Mouse (Mus musculus) myocyte (in vitro differentiated cells): ENCODE results near the gene Nhs. TPM values are rescaled to one million over a fixed set of nuclear protein-coding genes. Genes with fewer than 3 reads are reported as not detected.

Experiments
- H3K27me3 ChIP-seq: one replicate; pipeline ENCODE4 v1.6.1; 2011; ENCODE audit not compliant: control insufficient read depth, insufficient read depth, insufficient read length
- H3K36me3 ChIP-seq: one replicate; pipeline ENCODE4 v1.6.1; 2011; ENCODE audit not compliant: control insufficient read depth, insufficient read depth
- H3K4me2 ChIP-seq: one replicate; pipeline ENCODE4 v1.6.1; 2011; ENCODE audit warnings: low read depth, control low read depth
- H3K4me3 ChIP-seq: one replicate; pipeline ENCODE4 v1.5.1; 2011; ENCODE audit warnings: mild to moderate bottlenecking, control low read depth, moderate library complexity
- H3K79me2 ChIP-seq: one replicate; pipeline ENCODE4 v1.6.1; 2011; ENCODE audit not compliant: control insufficient read depth, insufficient read depth
- H3ac ChIP-seq: one replicate; pipeline ENCODE4 v1.6.1; 2011; ENCODE audit not compliant: control insufficient read depth, insufficient read length
- CEBPB ChIP-seq: IDR thresholded peaks from 2 replicates; pipeline ENCODE4 v1.6.1; 2011; ENCODE audit warnings: mild to moderate bottlenecking, moderate library complexity; ENCODE audit not compliant: poor library complexity, insufficient read depth, severe bottlenecking
- E2F4 ChIP-seq: IDR thresholded peaks from one replicate; pipeline ENCODE4 v1.6.1; 2011; ENCODE audit warnings: mild to moderate bottlenecking, control low read depth, moderate library complexity; ENCODE audit not compliant: insufficient read depth
- MAX ChIP-seq: IDR thresholded peaks from one replicate; pipeline ENCODE4 v1.6.1; 2011; ENCODE audit warnings: low read depth, mild to moderate bottlenecking, control low read depth
- MYOD1 ChIP-seq, 3 experiments: IDR thresholded peaks; one replicate each; pipeline ENCODE4 v1.6.1; 2011; ENCODE audit warnings: control low read depth in 2 of 3, low read depth in 2 of 3, mild to moderate bottlenecking in 2 of 3, moderate library complexity in 1 of 3; ENCODE audit not compliant: insufficient read length in 2 of 3, control insufficient read depth in 1 of 3
- MYOG ChIP-seq, 3 experiments: IDR thresholded peaks; one replicate each; pipeline ENCODE4 v1.6.1; 2011; ENCODE audit warnings: control low read depth in 2 of 3, low read depth in 2 of 3, mild to moderate bottlenecking in 2 of 3; ENCODE audit not compliant: insufficient read length in 2 of 3, control insufficient read depth in 1 of 3, insufficient read depth in 1 of 3
- POLR2A ChIP-seq: IDR thresholded peaks from one replicate; pipeline ENCODE4 v1.6.1; 2011; ENCODE audit warnings: low read depth, mild to moderate bottlenecking, control low read depth, moderate library complexity; ENCODE audit not compliant: insufficient read length
- POLR2AphosphoS2 ChIP-seq: IDR thresholded peaks from one replicate; pipeline ENCODE4 v1.6.1; 2011; ENCODE audit warnings: low read depth, control low read depth; ENCODE audit not compliant: insufficient read length
- REST ChIP-seq: IDR thresholded peaks from one replicate; pipeline ENCODE4 v1.6.1; 2011; ENCODE audit warnings: mild to moderate bottlenecking, control low read depth, moderate library complexity; ENCODE audit not compliant: insufficient read depth, insufficient read length
- SRF ChIP-seq: IDR thresholded peaks from one replicate; pipeline ENCODE4 v1.6.1; 2011; ENCODE audit warnings: low read depth; ENCODE audit not compliant: control insufficient read depth, insufficient read length
- TCF12 ChIP-seq: IDR thresholded peaks from one replicate; pipeline ENCODE4 v1.6.1; 2011; ENCODE audit warnings: mild to moderate bottlenecking, control low read depth; ENCODE audit not compliant: poor library complexity, insufficient read depth, severe bottlenecking
- TCF3 ChIP-seq: IDR thresholded peaks from one replicate; pipeline ENCODE4 v1.6.1; 2011; ENCODE audit warnings: low read depth, control low read depth; ENCODE audit not compliant: insufficient read length
- USF1 ChIP-seq: IDR thresholded peaks from one replicate; pipeline ENCODE4 v1.6.1; 2011; ENCODE audit warnings: low read depth, mild to moderate bottlenecking, control low read depth, moderate library complexity
- polyA plus RNA-seq: library from polyadenylated mRNA; unstranded; fragments of >200 nt; fragmentation: generic; extraction: Trizol; gene quantifications from one replicate; pipeline ENCODE4 v1.2.1, GENCODE M21; 2012; ENCODE audit warnings: missing spikeins

Nhs gene
- polyA plus RNA-seq, 1 experiment, result 0.19 TPM

DNA sequence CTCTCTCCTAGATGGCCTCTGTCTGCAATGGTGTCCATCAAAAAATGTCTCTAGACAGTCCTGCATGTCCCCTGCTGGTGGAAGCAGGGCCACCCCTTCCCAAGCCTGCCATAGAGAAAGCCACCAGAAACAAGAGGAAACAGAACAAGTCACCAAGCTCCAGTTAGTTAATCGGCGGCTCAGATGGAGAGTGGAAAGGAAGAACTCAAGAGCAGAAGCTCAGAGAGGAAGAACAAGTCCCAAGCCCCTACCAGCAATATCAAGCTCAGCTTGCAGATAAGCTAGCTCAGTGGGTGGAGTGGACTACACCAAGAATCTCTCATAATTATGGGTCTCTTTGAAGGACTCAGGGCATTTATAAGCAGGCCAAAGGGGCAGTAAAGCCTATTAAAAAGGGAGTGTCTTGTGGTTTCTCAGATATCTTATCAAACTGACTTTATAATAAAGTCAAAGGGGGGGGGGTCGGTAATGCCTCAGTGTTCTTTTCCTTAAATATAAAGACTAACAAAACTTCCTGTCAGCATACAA, 139.4 kb downstream of the Nhs start:
- no peak overlapping the region for H3ac ChIP-seq
- no peaks in the 10 kb centered on the region for H3K36me3 ChIP-seq
- no peak overlapping the region for H3K4me3 ChIP-seq
- no peaks in the 10 kb centered on the region for H3K79me2 ChIP-seq
- no peak overlapping the region for H3K4me2 ChIP-seq
- TF ChIP-seq TCF3, result no peak
- no peak for TF ChIP-seq CEBPB
- no peak for TF ChIP-seq USF1
- no peak for TF ChIP-seq POLR2A
- no peak for TF ChIP-seq MYOG (IDR thresholded peaks at IDR 0.05; ENCODE audit: control insufficient read depth in 1 of 3, insufficient read depth in 1 of 3, insufficient read length in 2 of 3, low read depth in 2 of 3)
- TF ChIP-seq POLR2AphosphoS2, result no peak
- no peak for TF ChIP-seq SRF
- TF ChIP-seq MYOD1 (IDR thresholded peaks at IDR 0.05; ENCODE audit: control insufficient read depth in 1 of 3, insufficient read length in 2 of 3, low read depth in 2 of 3), result no peak
- TF ChIP-seq E2F4, result no peak
- TF ChIP-seq TCF12, result no peak
- no peak for TF ChIP-seq MAX
- H3K27me3 ChIP-seq, result no peaks in the 10 kb centered on the region

DNA sequence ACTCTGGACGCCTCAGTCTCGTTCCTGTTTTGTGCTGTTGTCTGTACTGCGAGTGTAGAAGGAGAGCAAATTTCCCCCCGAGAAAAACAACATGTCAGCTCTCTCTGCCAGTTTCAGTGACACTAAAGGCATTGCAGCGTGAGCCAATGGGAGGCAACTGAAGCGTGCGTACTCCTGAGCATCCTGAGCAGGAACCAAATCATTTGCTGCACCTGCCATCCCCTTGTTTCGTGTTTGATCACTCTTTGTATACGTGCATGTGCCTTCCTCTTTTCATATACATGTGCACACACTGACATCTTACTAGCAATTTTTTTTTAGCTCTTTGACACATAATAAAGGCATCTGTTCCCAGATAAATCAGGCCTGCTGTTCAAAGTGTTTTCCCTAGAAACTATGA, 142.1 kb downstream of the Nhs start:
- H3K4me3 ChIP-seq, result no peak overlapping the region
- H3ac ChIP-seq, result no peak overlapping the region
- no peaks in the 10 kb centered on the region for H3K36me3 ChIP-seq
- no peaks in the 10 kb centered on the region for H3K79me2 ChIP-seq
- no peak overlapping the region for H3K4me2 ChIP-seq
- TF ChIP-seq POLR2A, result no peak
- TF ChIP-seq REST, result no peak
- no peak for TF ChIP-seq E2F4
- no peaks in the 10 kb centered on the region for H3K27me3 ChIP-seq

DNA sequence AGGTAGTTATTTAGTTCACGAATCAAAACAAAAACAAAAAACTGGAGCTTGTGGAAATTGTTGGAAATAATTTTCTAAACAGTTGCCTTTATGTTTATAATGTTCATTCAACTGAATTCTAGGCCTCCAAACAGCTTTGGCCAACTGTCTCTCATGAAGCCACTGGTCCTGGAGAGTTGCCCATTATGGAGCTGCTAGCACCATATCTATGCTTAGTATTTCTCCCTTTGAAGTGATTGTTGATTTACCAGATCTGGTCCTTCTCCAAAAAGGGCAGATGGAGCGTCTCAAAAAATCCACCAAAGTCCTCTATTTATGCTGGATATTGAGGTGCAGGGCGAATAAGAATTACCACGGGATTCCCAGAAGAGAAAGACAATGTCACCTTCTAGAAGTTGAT, 147.0 kb downstream of the Nhs start:
- H3K79me2 ChIP-seq, result no peaks in the 10 kb centered on the region
- no peak overlapping the region for H3K4me3 ChIP-seq
- H3K36me3 ChIP-seq, result no peaks in the 10 kb centered on the region
- no peak overlapping the region for H3ac ChIP-seq
- H3K27me3 ChIP-seq, result no peaks in the 10 kb centered on the region
- TF ChIP-seq POLR2AphosphoS2 (no peak), MYOG (IDR thresholded peaks at IDR 0.05; ENCODE audit: control insufficient read depth in 1 of 3, insufficient read depth in 1 of 3, insufficient read length in 2 of 3, low read depth in 2 of 3) (no peak), USF1 (no peak), MYOD1 (IDR thresholded peaks at IDR 0.05; ENCODE audit: control insufficient read depth in 1 of 3, insufficient read length in 2 of 3, low read depth in 2 of 3) (no peak), SRF (no peak), CEBPB (no peak), E2F4 (no peak), MAX (no peak), POLR2A (no peak), REST (no peak), TCF3 (no peak), TCF12 (no peak)
- no peak overlapping the region for H3K4me2 ChIP-seq

DNA sequence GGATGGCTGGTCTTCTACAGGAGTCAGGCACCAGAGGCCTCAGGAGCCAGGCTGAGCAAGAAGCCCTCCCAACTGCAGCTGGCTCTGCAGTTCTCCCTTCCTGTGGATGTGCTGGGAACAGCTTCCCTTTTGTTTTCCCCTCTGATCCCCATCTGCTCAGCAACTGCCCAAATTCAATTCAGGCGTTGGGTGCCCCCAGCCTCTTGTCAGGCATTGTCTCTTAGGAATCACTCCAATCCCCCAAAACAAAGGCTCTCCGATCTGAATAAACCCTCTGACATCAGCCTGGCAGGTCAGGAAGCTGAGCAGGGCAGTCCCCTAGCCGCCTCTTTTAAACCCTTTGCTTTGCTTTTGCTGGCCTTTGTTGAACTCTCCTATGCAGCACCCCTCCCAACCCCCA, 149.7 kb downstream of the Nhs start:
- H3K36me3 ChIP-seq, result no peaks in the 10 kb centered on the region
- H3K27me3 ChIP-seq, result no peaks in the 10 kb centered on the region
- H3K4me3 ChIP-seq, result no peak overlapping the region
- TF ChIP-seq MAX (no peak), POLR2AphosphoS2 (no peak), POLR2A (no peak), MYOG (IDR thresholded peaks at IDR 0.05; ENCODE audit: control insufficient read depth in 1 of 3, insufficient read depth in 1 of 3, insufficient read length in 2 of 3, low read depth in 2 of 3) (no peak), SRF (no peak), REST (no peak), E2F4 (no peak)
- no peak overlapping the region for H3K4me2 ChIP-seq
- H3ac ChIP-seq, result no peak overlapping the region
- H3K79me2 ChIP-seq, result no peaks in the 10 kb centered on the region

DNA sequence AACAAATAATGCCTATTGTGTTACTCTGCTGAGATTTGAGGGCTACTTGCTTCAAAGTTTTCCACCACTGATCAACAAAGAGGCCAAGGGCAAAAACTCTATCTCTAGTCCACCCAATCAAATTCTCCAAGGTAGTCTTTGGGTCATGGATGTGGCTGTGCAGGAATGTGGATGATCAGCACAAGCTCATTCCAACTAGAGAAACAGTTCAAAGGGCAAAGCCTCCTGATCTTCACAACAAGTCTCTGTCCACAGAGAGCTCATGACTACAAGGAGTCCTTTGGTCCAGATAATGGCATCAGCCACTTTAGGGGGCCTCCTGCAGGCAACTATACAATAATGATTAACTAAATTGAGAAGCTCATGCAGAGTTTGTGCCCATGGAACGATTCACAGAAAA, 155.7 kb downstream of the Nhs start:
- Histone ChIP-seq H3ac (no peak overlapping the region), H3K27me3 (no peaks in the 10 kb centered on the region), H3K4me2 (no peak overlapping the region), H3K79me2 (no peaks in the 10 kb centered on the region), H3K36me3 (no peaks in the 10 kb centered on the region), H3K4me3 (no peak overlapping the region)
- TF ChIP-seq REST, result no peak
- no peak for TF ChIP-seq TCF3
- TF ChIP-seq MYOD1 (IDR thresholded peaks at IDR 0.05; ENCODE audit: control insufficient read depth in 1 of 3, insufficient read length in 2 of 3, low read depth in 2 of 3), result no peak
- no peak for TF ChIP-seq MAX
- TF ChIP-seq SRF, result no peak
- no peak for TF ChIP-seq TCF12
- TF ChIP-seq CEBPB, result no peak
- no peak for TF ChIP-seq E2F4
- no peak for TF ChIP-seq USF1
- no peak for TF ChIP-seq POLR2A
- TF ChIP-seq POLR2AphosphoS2, result no peak
- TF ChIP-seq MYOG (IDR thresholded peaks at IDR 0.05; ENCODE audit: control insufficient read depth in 1 of 3, insufficient read depth in 1 of 3, insufficient read length in 2 of 3, low read depth in 2 of 3), result no peak
